30 mouse cellular contexts compared by ENCODE assay signal in the genomic region with DNA sequence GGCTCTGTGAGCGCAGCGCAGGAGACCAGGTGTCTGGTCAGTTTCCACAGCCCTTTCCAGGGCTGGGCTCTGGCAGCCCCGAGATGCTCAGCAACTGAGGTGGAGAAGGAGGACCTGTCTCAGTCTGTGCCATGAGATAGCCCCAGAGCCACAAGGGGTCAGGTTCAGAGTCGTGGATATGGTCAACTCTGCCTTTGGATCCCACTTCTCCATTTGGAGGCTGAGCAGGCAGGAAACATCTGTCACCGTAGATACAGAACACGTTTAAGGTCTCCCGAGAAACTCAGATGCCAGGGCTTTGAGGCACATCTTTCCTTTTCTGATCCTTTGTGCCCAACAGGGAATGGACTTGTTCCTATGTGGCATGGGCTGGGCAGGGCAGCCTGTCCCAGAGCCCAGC. TPM values are rescaled to one million over a fixed set of nuclear protein-coding genes. Genes with fewer than 3 reads are reported as not detected.
DNase-seq lines count a peak whose midpoint lies in the region; ATAC-seq and TF ChIP-seq lines count a peak whose summit lies in the region.
"Had no signal": no experiment of that assay in that cellular context is flagged by ENCODE, and none has a peak within 500 bp of the region (broad histone marks: within the 10 kb centered on the region; RNA-seq: fewer than 3 reads in every experiment).

No protein-coding gene starts in this region.

- 90% methylated on average over 7 of the region's 7 CpGs for WGBS in midbrain, embryonic 10.5 days
- WGBS in midbrain, embryonic 16.5 days, result 84% methylated on average over 7 of the region's 7 CpGs
- 75% methylated on average over 7 of the region's 7 CpGs for WGBS in limb, embryonic 13.5 days
- 77% methylated on average over 7 of the region's 7 CpGs for WGBS in intestine, postnatal 0 days

- H3K9me3 ChIP-seq in midbrain, embryonic 10.5 days (replicated peaks), result no peaks in the 10 kb centered on the region
- no peaks in the 10 kb centered on the region for H3K9me3 ChIP-seq in midbrain, embryonic 16.5 days (replicated peaks; ENCODE audit: control insufficient read depth, low read length, poor library complexity, severe bottlenecking)
- no peaks in the 10 kb centered on the region for H3K9me3 ChIP-seq in limb, embryonic 13.5 days
- no peaks in the 10 kb centered on the region for H3K9me3 ChIP-seq in intestine, postnatal 0 days (ENCODE audit: control insufficient read depth)
- H3K9me3 ChIP-seq: forebrain, embryonic 15.5 days; heart, embryonic 12.5 days; hindbrain, embryonic 13.5 days; liver, embryonic 13.5 days; midbrain, embryonic 12.5 days had no signal

- peaks cover 20% of the 10 kb centered on the region; the same call in 1 of the 2 replicates for H3K27me3 ChIP-seq in midbrain, embryonic 10.5 days (ENCODE audit: low read depth, poor library complexity, severe bottlenecking)
- no peaks in the 10 kb centered on the region for H3K27me3 ChIP-seq in midbrain, embryonic 16.5 days (ENCODE audit: control insufficient read depth, insufficient read depth, low read depth, low read length)
- no peaks in the 10 kb centered on the region for H3K27me3 ChIP-seq in limb, embryonic 13.5 days
- no peaks in the 10 kb centered on the region; the same call in 1 of the 2 replicates for H3K27me3 ChIP-seq in intestine, postnatal 0 days (replicated peaks; ENCODE audit: control insufficient read depth, insufficient read depth, low read length)
- H3K27me3 ChIP-seq: forebrain, embryonic 15.5 days; liver, embryonic 13.5 days had no signal

- H3K4me2 ChIP-seq in midbrain, embryonic 16.5 days (ENCODE audit: low read length), result no peak overlapping the region
- H3K4me2 ChIP-seq in limb, embryonic 13.5 days (replicated peaks), result peak overlapping the region; percentile 46
- H3K4me2 ChIP-seq in intestine, postnatal 0 days (replicated peaks; ENCODE audit: low read depth), result no peak overlapping the region
- H3K4me2 ChIP-seq: forebrain, embryonic 15.5 days; heart, embryonic 12.5 days; hindbrain, embryonic 13.5 days; liver, embryonic 13.5 days; lung, embryonic 14.5 days; midbrain, embryonic 12.5 days had no signal

- H3K4me1 ChIP-seq in midbrain, embryonic 10.5 days, result peaks cover 16% of the 10 kb centered on the region
- no peaks in the 10 kb centered on the region for H3K4me1 ChIP-seq in midbrain, embryonic 16.5 days (ENCODE audit: control insufficient read depth, insufficient read depth, low read length)
- peaks cover 27% of the 10 kb centered on the region for H3K4me1 ChIP-seq in limb, embryonic 13.5 days
- H3K4me1 ChIP-seq in intestine, postnatal 0 days (replicated peaks; ENCODE audit: control insufficient read depth, insufficient read depth, low read length), result no peaks in the 10 kb centered on the region

- no peaks in the 10 kb centered on the region for H3K36me3 ChIP-seq in midbrain, embryonic 10.5 days
- no peaks in the 10 kb centered on the region for H3K36me3 ChIP-seq in midbrain, embryonic 16.5 days (ENCODE audit: control insufficient read depth, insufficient read depth, low read length)
- H3K36me3 ChIP-seq in limb, embryonic 13.5 days, result no peaks in the 10 kb centered on the region
- H3K36me3 ChIP-seq in intestine, postnatal 0 days (ENCODE audit: control insufficient read depth, insufficient read depth), result no peaks in the 10 kb centered on the region
- H3K36me3 ChIP-seq: forebrain, embryonic 15.5 days; heart, embryonic 12.5 days; hindbrain, embryonic 13.5 days; liver, embryonic 13.5 days; midbrain, embryonic 12.5 days had no signal

- no peak overlapping the region for H3K4me3 ChIP-seq in midbrain, embryonic 10.5 days
- H3K4me3 ChIP-seq in midbrain, embryonic 16.5 days (ENCODE audit: low read depth, low read length), result no peak overlapping the region
- peak overlapping the region; percentile 23 for H3K4me3 ChIP-seq in limb, embryonic 13.5 days
- H3K4me3 ChIP-seq in intestine, postnatal 0 days (ENCODE audit: low read depth, low read length), result no peak overlapping the region
- H3K4me3 ChIP-seq: forebrain, embryonic 15.5 days; heart, embryonic 12.5 days; hindbrain, embryonic 13.5 days; left cerebral cortex, adult 2 months; liver, embryonic 13.5 days; midbrain, embryonic 12.5 days had no signal

- H3K9ac ChIP-seq in midbrain, embryonic 16.5 days (ENCODE audit: low read depth, low read length), result no peak overlapping the region
- H3K9ac ChIP-seq in limb, embryonic 13.5 days, result peak overlapping the region; percentile 40
- H3K9ac ChIP-seq in intestine, postnatal 0 days (ENCODE audit: low read depth, low read length), result no peak overlapping the region
- H3K9ac ChIP-seq: forebrain, embryonic 15.5 days; heart, embryonic 12.5 days; hindbrain, embryonic 13.5 days; liver, embryonic 13.5 days; lung, embryonic 14.5 days; midbrain, embryonic 12.5 days had no signal

- TF ChIP-seq CTCF in intestine, postnatal 0 days (IDR thresholded peaks at IDR 0.05; ENCODE audit: low read depth), result no peak

- 0 out of 2 replicates have a peak overlapping the region, but pooled peaks have one; percentile 13 for H3K27ac ChIP-seq in midbrain, embryonic 10.5 days (replicated peaks)
- H3K27ac ChIP-seq in midbrain, embryonic 16.5 days (ENCODE audit: low read length), result no peak overlapping the region
- no peak overlapping the region for H3K27ac ChIP-seq in limb, embryonic 13.5 days
- H3K27ac ChIP-seq in intestine, postnatal 0 days (ENCODE audit: low read depth, low read length), result no peak overlapping the region
- H3K27ac ChIP-seq: forebrain, embryonic 15.5 days; hindbrain, embryonic 13.5 days; kidney, postnatal 0 days; left cerebral cortex, adult 2 months; liver, embryonic 13.5 days; midbrain, embryonic 12.5 days had no signal

- no peak for DNase-seq in midbrain, embryonic 10.5 days (ENCODE audit: low spot score)
- no peak for DNase-seq in cerebellum, adult 11-12 months
- no peak for DNase-seq in lung, postnatal 36 days
- DNase-seq: adrenal gland, postnatal 25 days; B cell, adult 2 months; cerebellum, postnatal 14 days; gastrocnemius, postnatal 10 days; heart, adult 18-20 months; heart, postnatal 10 days; kidney, adult 18-20 months; layer of hippocampus, adult 9-11 months; liver, embryonic 13.5 days; lung, embryonic 14.5 days; retina, postnatal 1 day; right cerebral cortex, postnatal 25 days; spleen, adult 18-20 months had no signal

- ATAC-seq in midbrain, embryonic 16.5 days, result no peak
- ATAC-seq in common myeloid progenitor, adult 5-6 weeks (replicated peaks; ENCODE audit: low read depth, poor library complexity, severe bottlenecking), result peak; percentile 74
- ATAC-seq in limb, embryonic 13.5 days (ENCODE audit: low FRiP score, low read depth), result no peak
- no peak for ATAC-seq in intestine, postnatal 0 days
- ATAC-seq: forebrain, embryonic 15.5 days had no signal

RNA-seq across cellular contexts. Expression of gene Matn1, which starts 0.6 kb away (rescaled TPM):
- not detected in 2 replicates for polyA plus RNA-seq in midbrain, embryonic 10.5 days (2016; fragmentation: Nextera tagmentation; extraction: Ambion mirVana)
- 0.29 TPM in 1 of 2 replicates, not detected in the other for polyA plus RNA-seq in midbrain, embryonic 16.5 days (2015; fragmentation: Nextera tagmentation; extraction: Ambion mirVana)
- total RNA-seq in common myeloid progenitor, adult 5-6 weeks (2017), result not detected in 2 replicates
- polyA plus RNA-seq in limb, embryonic 13.5 days (2015; fragmentation: Nextera tagmentation; extraction: Ambion mirVana), result 109 and 119 TPM in 2 replicates
- polyA plus RNA-seq in intestine, postnatal 0 days (2015; fragmentation: Nextera tagmentation; extraction: Ambion mirVana), result not detected in 2 replicates
- total RNA-seq: adrenal gland, postnatal 25 days; heart, adult 18-20 months; heart, postnatal 10 days; monocyte, adult 5-6 weeks had no signal
- polyA plus RNA-seq: forebrain, embryonic 15.5 days; large intestine, adult 2 months; lung, embryonic 14.5 days; neural tube, embryonic 11.5 days; urinary bladder, adult 2 months had no signal

RNA-seq across cellular contexts. Expression of gene Laptm5, which starts 31.9 kb away (rescaled TPM):
- polyA plus RNA-seq in midbrain, embryonic 10.5 days (2016; fragmentation: Nextera tagmentation; extraction: Ambion mirVana), result 16.7 and 22.9 TPM in 2 replicates
- polyA plus RNA-seq in midbrain, embryonic 16.5 days (2015; fragmentation: Nextera tagmentation; extraction: Ambion mirVana), result 22.0 and 22.3 TPM in 2 replicates
- total RNA-seq in common myeloid progenitor, adult 5-6 weeks (2017), result 106 and 110 TPM in 2 replicates
- polyA plus RNA-seq in limb, embryonic 13.5 days (2015; fragmentation: Nextera tagmentation; extraction: Ambion mirVana), result 32.2 and 35.9 TPM in 2 replicates
- polyA plus RNA-seq in intestine, postnatal 0 days (2015; fragmentation: Nextera tagmentation; extraction: Ambion mirVana), result 25.7 and 27.7 TPM in 2 replicates

Comparison
In these comparisons a context has a peak if more than half of its experiments do, and no peak if none do; other contexts are left out.
1. RNA of gene Matn1, which starts 0.6 kb away (polyA plus RNA-seq): 109 to 119 TPM in limb, embryonic 13.5 days; 0.29 TPM in midbrain, embryonic 16.5 days, not detected in midbrain, embryonic 10.5 days and not detected in intestine, postnatal 0 days; every median in the first group is over 10 times any median in the second.